Mouse (Mus musculus): ENCODE measurements around the gene Uhrf1bp1l.

Uhrf1bp1l gene

GRCm38 (mm10) chr10:89748619-89749018, 3.8 kb downstream of the Uhrf1bp1l start:
- no peaks in the 10 kb centered on the region for H3K27me3 ChIP-seq (ENCODE audit: insufficient read depth, low read length)
- no peaks in the 10 kb centered on the region for H3K9me3 ChIP-seq (ENCODE audit: low read length)
- no peak overlapping the region for H3K4me3 ChIP-seq (replicated peaks; ENCODE audit: low read length)
- TF ChIP-seq POU5F1 (IDR thresholded peaks at IDR 0.05; ENCODE audit: borderline replicate concordance, low read length), result no peak
- TF ChIP-seq CTCF (conservative IDR thresholded peaks at IDR 0.05; ENCODE audit: low read length), result no peak
- no peak for TF ChIP-seq NANOG (IDR thresholded peaks at IDR 0.05; ENCODE audit: borderline replicate concordance, low read length)
- H3K36me3 ChIP-seq (ENCODE audit: insufficient read depth, low read length), result no peaks in the 10 kb centered on the region
- peaks cover 7% of the 10 kb centered on the region for H3K4me1 ChIP-seq (replicated peaks; ENCODE audit: low read depth, low read length)

GRCm38 (mm10) chr10:89751069-89751468, 6.3 kb downstream of the Uhrf1bp1l start:
- TF ChIP-seq NANOG (IDR thresholded peaks at IDR 0.05; ENCODE audit: borderline replicate concordance, low read length), result no peak
- TF ChIP-seq CTCF (conservative IDR thresholded peaks at IDR 0.05; ENCODE audit: low read length), result no peak
- no peak for TF ChIP-seq POU5F1 (IDR thresholded peaks at IDR 0.05; ENCODE audit: borderline replicate concordance, low read length)

GRCm38 (mm10) chr10:89755231-89755630, 10.4 kb downstream of the Uhrf1bp1l start:
- H3K27me3 ChIP-seq (ENCODE audit: insufficient read depth, low read length), result no peaks in the 10 kb centered on the region
- no peaks in the 10 kb centered on the region for H3K4me1 ChIP-seq (replicated peaks; ENCODE audit: low read depth, low read length)
- peaks cover 8% of the 10 kb centered on the region; the same call in 1 of the 2 replicates for H3K36me3 ChIP-seq (ENCODE audit: insufficient read depth, low read length)
- no peak overlapping the region for H3K4me3 ChIP-seq (replicated peaks; ENCODE audit: low read length)
- H3K9me3 ChIP-seq (ENCODE audit: low read length), result no peaks in the 10 kb centered on the region
- TF ChIP-seq NANOG (IDR thresholded peaks at IDR 0.05; ENCODE audit: borderline replicate concordance, low read length) (no peak), POU5F1 (IDR thresholded peaks at IDR 0.05; ENCODE audit: borderline replicate concordance, low read length) (no peak), CTCF (conservative IDR thresholded peaks at IDR 0.05; ENCODE audit: low read length) (no peak)

More at GRCm38 (mm10) chr10:89751069-89751468, 6.3 kb downstream of the Uhrf1bp1l start:
- Histone ChIP-seq H3K9me3 (ENCODE audit: low read length) (no peaks in the 10 kb centered on the region), H3K36me3 (ENCODE audit: insufficient read depth, low read length) (no peaks in the 10 kb centered on the region), H3K4me3 (replicated peaks; ENCODE audit: low read length) (no peak overlapping the region), H3K4me1 (replicated peaks; ENCODE audit: low read depth, low read length) (0 out of 2 replicates have a peak, but pooled peaks cover 3% of the 10 kb centered on the region), H3K27me3 (ENCODE audit: insufficient read depth, low read length) (no peaks in the 10 kb centered on the region)

- Histone ChIP-seq H3K9me3 (ENCODE audit: low read length) (no peaks in the 10 kb centered on the region), H3K36me3 (ENCODE audit: insufficient read depth, low read length) (peaks cover 8% of the 10 kb centered on the region; the same call in 1 of the 2 replicates), H3K27me3 (ENCODE audit: insufficient read depth, low read length) (no peaks in the 10 kb centered on the region), H3K4me3 (replicated peaks; ENCODE audit: low read length) (no peak overlapping the region), H3K4me1 (replicated peaks; ENCODE audit: low read depth, low read length) (no peaks in the 10 kb centered on the region)
- TF ChIP-seq POU5F1 (IDR thresholded peaks at IDR 0.05; ENCODE audit: borderline replicate concordance, low read length), result no peak
- TF ChIP-seq NANOG (IDR thresholded peaks at IDR 0.05; ENCODE audit: borderline replicate concordance, low read length), result no peak
- no peak for TF ChIP-seq CTCF (conservative IDR thresholded peaks at IDR 0.05; ENCODE audit: low read length)
Measured at GRCm38 (mm10) chr10:89760772-89761171, 16.0 kb downstream of the Uhrf1bp1l start.

GRCm38 (mm10) chr10:89764457-89765121, 19.8 kb downstream of the Uhrf1bp1l start:
- H3K4me1 ChIP-seq (replicated peaks; ENCODE audit: low read depth, low read length), result peaks cover 9% of the 10 kb centered on the region; the same call in 1 of the 2 replicates
- no peak overlapping the region for H3K4me3 ChIP-seq (replicated peaks; ENCODE audit: low read length)
- no peaks in the 10 kb centered on the region for H3K27me3 ChIP-seq (ENCODE audit: insufficient read depth, low read length)
- TF ChIP-seq POU5F1 (IDR thresholded peaks at IDR 0.05; ENCODE audit: borderline replicate concordance, low read length) (no peak), CTCF (conservative IDR thresholded peaks at IDR 0.05; ENCODE audit: low read length) (no peak), NANOG (IDR thresholded peaks at IDR 0.05; ENCODE audit: borderline replicate concordance, low read length) (no peak)
- no peaks in the 10 kb centered on the region for H3K9me3 ChIP-seq (ENCODE audit: low read length)
- no peaks in the 10 kb centered on the region for H3K36me3 ChIP-seq (ENCODE audit: insufficient read depth, low read length)

- Histone ChIP-seq H3K9me3 (ENCODE audit: low read length) (no peaks in the 10 kb centered on the region), H3K4me3 (replicated peaks; ENCODE audit: low read length) (no peak overlapping the region), H3K27me3 (ENCODE audit: insufficient read depth, low read length) (no peaks in the 10 kb centered on the region), H3K4me1 (replicated peaks; ENCODE audit: low read depth, low read length) (peaks cover 9% of the 10 kb centered on the region; the same call in 1 of the 2 replicates), H3K36me3 (ENCODE audit: insufficient read depth, low read length) (no peaks in the 10 kb centered on the region)
- TF ChIP-seq NANOG (IDR thresholded peaks at IDR 0.05; ENCODE audit: borderline replicate concordance, low read length), result no peak
- TF ChIP-seq POU5F1 (IDR thresholded peaks at IDR 0.05; ENCODE audit: borderline replicate concordance, low read length), result no peak
- no peak for TF ChIP-seq CTCF (conservative IDR thresholded peaks at IDR 0.05; ENCODE audit: low read length)
Measured at GRCm38 (mm10) chr10:89765790-89766714, 21.3 kb downstream of the Uhrf1bp1l start.

GRCm38 (mm10) chr10:89768352-89769020, 23.7 kb downstream of the Uhrf1bp1l start:
- Histone ChIP-seq H3K27me3 (ENCODE audit: insufficient read depth, low read length) (no peaks in the 10 kb centered on the region), H3K9me3 (ENCODE audit: low read length) (no peaks in the 10 kb centered on the region), H3K4me1 (replicated peaks; ENCODE audit: low read depth, low read length) (peaks cover 9% of the 10 kb centered on the region; the same call in 1 of the 2 replicates), H3K4me3 (replicated peaks; ENCODE audit: low read length) (no peak overlapping the region), H3K36me3 (ENCODE audit: insufficient read depth, low read length) (0 out of 2 replicates have a peak, but pooled peaks cover 6% of the 10 kb centered on the region)
- TF ChIP-seq CTCF (conservative IDR thresholded peaks at IDR 0.05; ENCODE audit: low read length) (no peak), NANOG (IDR thresholded peaks at IDR 0.05; ENCODE audit: borderline replicate concordance, low read length) (no peak), POU5F1 (IDR thresholded peaks at IDR 0.05; ENCODE audit: borderline replicate concordance, low read length) (no peak)
